Mouse (Mus musculus) telencephalon, adult 2 months (tissue): ENCODE measurements at regions not wholly inside any gene's neighbourhood (a gene's known extent, or its start where the extent isn't known, plus 50 kb on each side); places are given as distances from the start of the nearest gene placed in this dataset.
A peak's percentile ranks its signal among the peaks of the same experiment; 100 is the strongest.

Source experiments
- DNase-seq: peaks from one replicate; pipeline ENCODE4 v3.0.0-alpha.2; 2011; ENCODE audit warnings: low read depth, low spot score

DNA sequence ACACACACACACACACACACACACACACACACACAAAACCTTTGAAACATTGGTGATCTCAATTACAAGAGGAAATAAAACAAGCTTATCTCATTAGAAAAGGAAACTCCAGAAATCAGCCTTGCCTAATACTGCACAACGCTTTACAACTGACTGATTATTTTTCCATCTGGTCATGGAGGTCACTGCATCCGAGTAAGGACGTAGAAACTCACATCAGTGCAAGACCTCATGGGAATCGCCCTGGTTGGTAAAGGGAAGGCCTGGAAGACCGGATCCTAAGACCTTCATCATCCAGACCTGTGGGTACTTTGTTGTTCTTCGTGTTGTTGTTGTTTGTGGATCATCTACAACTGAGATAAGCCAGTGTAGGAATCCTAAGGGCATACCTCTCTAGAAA, 77.8 kb upstream of the Sestd1 start:
- DNase-seq = no peak

- peak; percentile 12 for DNase-seq
These were observed 76.4 kb upstream of the Sestd1 start for GRCm38 (mm10) chr2:77356798-77357197.

- no peak for DNase-seq
These were observed 71.7 kb upstream of the Sestd1 start for GRCm38 (mm10) chr2:77351987-77352628.

DNA sequence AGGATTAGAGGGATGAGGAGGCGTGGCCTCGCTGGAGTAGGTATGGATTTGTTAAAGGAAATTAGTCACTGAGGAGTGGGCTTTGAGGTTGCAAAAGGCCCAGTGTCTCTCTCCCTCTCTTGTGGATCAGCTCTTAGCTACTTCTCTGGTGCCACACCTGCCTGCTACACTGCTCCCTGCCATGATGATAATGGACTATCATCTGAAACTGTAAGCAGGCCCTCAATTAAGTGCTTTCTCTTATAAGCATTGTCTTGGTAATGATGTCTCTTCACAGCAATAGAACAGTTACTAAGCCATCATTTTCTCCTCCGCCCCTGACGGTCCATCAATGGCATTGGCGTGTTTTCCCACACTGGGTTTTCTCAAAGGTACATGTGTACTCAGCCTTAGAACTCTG, 66.6 kb upstream of the Sestd1 start:
- DNase-seq = no peak

DNA sequence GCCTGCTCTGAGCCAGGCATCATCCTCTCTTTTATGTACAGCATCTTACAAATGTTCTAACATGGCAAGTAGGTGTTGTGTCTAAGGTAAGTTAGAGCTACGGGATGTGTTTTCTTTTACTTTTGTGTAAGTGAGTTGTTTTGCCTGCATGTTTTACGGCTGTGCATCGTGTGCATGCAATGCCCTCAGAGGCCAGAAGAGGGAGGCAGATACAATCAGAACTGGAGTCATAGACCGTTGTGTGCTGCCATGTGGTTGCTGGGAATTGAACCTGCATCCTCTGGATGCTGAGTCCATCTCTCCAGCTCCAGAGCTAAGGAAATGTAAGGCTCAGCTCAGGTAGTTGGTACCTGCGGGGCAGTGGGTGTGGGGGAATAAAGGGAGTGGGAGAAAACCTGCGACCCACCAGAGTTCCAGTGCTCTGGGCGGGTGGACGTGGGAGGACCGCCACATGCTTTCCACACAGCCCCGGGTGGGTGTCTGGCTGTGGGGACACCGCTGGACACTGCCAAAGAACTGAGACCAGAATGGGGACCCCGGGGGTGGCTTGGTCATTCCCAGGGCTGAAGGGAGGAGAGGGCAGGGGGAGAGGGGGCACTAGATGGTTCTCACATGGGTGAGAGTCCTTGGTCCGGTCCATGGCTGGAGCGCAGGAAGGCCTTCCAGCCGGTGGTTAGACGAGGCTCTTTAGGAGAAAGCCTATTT, 63.5 kb upstream of the Sestd1 start:
- DNase-seq = no peak

DNA sequence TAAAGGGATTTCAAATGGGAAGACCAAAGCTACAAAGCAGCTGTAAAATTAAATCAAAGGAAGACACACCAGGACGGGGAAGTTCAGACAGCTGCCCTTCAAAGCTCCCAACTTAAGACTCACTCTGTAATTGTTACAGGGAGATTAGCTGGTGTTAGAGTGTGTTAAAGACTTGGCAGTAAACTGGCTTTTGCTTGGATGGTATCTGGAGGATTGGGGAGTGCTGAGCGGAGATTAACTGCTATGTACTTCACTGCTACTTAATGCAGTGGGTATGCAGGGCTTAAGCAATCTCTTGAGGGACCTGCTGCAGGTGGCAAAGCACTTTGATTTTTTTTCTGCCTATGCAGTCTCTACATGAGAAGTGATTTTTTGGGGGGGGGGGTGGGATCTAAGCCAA, 62.0 kb upstream of the Sestd1 start:
- no peak for DNase-seq

- peak; percentile 90 for DNase-seq
These were observed 61.4 kb upstream of the Sestd1 start for GRCm38 (mm10) chr2:77341575-77342332.

GRCm38 (mm10) chr2:77340076-77340475, 59.7 kb upstream of the Sestd1 start:
- no peak for DNase-seq

- DNase-seq = no peak
These were observed 57.5 kb upstream of the Sestd1 start for GRCm38 (mm10) chr2:77337786-77338406.

DNA sequence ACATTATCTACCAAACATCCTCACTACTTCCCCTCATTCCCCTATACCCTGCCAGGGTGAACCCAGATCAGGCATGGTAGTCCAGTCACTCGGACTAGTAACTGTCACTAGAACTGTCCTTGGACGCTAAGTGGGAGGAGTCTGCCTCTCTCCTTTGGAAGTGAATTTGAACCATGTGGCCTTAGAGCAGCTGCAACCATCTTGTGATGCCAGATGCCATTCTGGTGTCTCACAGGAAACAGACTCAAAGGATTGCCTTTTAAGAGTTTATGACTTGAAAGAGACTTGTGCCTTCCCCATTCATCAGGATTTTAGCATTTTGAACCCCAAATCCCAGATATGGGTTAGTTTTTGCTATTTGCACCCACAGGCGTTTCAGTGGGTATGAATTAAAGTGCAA, 56.9 kb upstream of the Sestd1 start:
- DNase-seq = no peak

- no peak for DNase-seq
These were observed 56.4 kb upstream of the Sestd1 start for GRCm38 (mm10) chr2:77336810-77337209.

GRCm38 (mm10) chr2:77334706-77335105, 54.3 kb upstream of the Sestd1 start:
- DNase-seq = no peak

DNA sequence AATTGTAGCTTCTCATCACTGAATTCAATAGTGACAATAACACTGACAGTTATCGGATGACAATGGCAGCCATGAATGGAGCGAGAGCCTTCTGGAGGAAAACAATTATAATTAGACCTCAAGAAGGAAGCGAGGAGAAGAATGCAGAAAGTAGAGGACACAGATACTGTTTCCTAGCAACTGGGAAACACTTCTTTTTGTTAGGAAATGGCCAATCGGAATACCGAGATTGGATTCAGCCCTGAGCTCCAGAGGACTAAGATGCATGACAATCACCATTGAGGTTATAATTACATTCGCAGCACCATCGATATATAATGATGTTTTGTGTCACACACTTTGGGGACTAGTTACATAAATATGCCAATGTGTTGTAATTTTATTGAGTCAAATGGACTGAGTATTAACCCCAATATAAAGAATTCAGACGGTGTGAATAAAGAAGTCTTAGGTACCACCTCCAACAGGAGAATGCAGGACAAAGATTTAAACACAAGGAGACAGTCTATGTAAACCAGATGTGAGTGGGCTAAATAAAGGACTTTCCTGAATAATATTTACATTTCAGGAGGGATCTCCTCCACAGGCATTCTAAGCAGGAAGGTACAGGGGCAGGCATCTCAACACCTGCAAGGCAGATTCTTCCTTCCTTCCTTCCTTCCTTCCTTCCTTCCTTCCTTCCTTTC, 53.1 kb upstream of the Sestd1 start:
- DNase-seq = no peak
